Mouse (Mus musculus) urinary bladder, postnatal 10 days (tissue): ENCODE results near the gene Pan3.
A peak's percentile ranks its signal among the peaks of the same experiment; 100 is the strongest.

Experiments
- DNase-seq: peaks from one replicate; pipeline ENCODE4 v3.0.0; 2022; ENCODE audit warnings: low spot score

The Pan3 gene

DNA sequence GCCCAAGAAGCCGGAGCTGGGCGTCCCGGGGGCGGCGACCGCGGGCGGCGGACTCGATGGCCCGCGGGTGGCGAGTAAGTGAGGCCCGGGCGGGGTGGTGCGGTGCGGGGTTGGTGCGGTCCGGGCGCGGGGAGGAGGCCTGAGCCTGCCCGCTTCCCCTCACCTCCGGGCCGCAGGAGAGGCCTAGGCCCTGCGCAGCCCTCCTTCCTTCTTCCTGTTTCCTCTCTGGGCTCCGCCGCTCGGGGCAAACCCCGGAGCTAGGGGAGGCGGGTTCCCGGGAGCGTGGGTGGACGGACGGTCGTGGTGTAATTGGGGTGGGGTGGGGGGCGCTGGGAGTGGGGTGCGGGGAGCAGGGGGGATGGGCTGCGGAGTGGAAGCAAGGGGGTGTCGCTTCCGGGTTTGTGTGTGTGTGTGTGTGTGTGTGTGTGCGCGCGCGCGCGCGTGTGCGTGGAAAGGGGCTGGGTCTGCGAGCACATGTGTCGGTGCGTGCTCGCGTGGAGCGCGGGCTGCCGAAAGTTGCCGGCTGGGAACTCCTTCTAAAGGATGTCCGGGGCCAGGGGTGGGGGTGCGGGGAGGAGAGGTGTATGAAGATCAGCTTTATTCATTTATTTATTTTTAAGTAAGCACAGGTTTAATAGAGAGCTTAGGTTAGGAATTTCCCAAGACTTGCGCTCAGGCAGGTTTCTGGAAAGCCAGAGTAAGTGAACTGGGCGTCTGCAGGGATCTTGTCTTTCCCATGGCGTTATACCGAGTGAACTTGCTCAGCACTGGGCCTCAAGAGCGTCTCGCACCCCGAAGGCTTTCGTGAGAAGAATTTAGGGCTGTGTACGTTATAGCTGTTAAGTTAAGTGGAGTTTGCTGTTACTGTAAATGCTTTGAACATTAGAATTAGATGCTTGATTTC, 1.2 kb downstream of the Pan3 start:
- peak; percentile 26 for DNase-seq

DNA sequence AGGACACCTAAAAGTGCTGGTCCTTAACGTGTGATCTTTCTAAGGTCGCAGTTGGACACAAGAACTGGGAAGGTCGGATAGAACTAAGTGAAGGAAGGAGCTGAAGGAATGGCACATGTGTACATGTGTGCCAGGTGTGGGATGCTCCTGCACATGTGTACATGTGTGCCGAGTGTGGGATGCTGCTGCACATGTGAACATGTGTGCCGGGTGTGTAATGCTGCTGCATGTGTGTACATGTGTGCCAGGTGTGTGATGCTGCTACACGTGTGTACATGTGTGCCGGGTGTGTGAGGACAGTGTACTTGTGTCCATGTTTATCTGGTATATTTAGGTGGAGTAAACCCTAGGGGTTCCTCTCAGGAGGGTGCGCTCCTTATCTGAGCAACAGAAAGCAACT, 3.0 kb downstream of the Pan3 start:
- DNase-seq = no peak

DNA sequence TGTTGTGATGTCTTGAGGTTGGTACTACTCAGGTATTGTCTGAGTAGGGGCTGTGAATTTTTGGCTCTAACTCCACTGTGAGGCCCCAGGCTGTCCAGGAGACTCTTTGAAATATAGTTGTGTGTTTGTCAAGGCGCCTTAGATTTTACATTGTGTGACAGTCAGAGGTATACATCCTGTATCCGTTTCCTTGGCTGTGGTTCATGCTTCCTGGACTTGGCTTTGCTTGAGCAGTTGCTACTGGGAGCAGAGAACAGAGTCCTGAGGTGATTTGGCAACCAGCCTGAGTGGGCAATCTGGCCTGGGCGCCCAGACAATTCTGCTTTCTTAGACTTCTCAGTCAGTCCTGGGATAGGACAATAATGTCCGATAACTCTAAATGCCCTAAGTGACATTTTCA, 5.3 kb downstream of the Pan3 start:
- no peak for DNase-seq

DNA sequence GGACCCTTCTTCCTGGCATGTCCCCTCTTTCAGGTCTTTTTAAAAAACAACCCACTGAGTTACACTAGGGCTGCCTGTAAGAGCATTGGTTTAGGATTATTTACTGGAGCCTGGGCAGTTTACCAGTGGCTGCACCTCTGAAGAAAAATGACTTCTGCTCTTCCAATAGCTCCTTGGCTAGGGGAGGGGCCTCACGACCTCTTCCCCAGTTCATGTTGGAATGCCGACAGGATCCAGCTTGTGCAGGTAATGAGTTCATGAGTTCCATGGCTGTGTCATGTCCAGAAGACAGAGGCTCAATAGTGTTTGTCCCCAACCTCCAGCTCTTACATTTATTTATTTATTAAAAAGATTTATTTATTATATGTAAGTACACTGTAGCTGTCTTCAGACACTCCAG, 5.8 kb downstream of the Pan3 start:
- DNase-seq = no peak

DNA sequence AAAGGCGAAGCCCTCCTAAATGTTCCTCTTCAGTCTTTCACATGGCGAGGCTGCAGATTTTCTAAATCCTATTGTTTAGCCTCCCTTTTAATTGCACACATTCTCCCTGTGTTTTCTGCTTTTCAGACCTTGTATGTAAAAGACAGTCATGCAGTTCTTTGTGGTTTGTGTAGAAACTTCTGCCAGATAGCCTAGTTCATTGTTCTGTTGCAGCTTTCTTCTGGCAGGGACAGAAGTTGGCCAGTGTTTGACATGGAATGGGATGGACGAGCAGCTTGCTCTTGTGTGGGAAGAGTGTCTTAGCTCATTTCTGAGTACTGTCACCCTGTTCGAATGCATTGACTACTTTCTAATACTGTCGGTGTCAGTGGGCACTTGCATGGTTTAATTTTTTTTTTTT, 6.5 kb downstream of the Pan3 start:
- no peak for DNase-seq

DNA sequence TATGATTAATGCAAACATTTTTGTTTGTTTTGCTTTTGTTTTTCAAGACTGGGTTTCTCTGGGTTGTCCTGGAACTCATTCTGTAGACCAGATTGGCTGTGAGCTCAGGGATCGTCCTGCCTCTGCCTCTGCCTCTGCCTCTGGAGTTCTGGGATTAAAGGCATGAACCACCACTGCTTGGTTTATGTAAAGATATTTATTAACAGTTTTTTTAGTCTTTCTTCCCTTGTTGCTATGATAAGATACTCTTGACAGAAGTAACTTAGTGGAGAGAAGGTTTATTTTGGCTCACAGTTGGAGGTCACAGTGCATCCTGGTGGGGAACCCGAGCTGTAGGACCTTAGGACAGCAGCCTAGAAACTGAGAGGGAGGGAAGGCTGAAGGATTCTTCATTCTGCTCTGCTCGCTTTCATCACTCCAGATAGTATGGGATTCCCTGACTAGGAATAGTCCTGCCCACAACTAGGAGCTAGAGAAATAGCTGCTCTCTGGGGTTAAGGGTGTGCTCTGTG, 11.1 kb downstream of the Pan3 start:
- DNase-seq = no peak

DNA sequence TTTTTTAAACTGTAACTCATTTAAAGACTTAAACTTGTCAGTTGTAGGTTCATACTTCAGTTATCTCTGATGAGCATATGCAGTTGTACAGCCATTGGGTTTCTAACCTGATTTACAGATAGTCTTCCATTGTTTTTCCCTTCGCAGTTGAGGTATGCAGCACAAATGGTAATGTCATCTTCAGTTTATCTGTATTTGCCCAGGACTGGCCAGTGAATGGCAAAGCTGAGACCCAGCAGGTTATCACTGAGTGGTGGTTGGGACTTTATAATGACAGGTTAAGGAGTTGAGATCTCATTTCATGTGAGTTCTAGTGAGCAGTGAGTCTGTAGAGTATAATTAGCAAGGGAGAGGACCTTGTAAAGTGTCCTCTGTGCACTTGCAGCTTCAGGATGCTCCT, 12.0 kb downstream of the Pan3 start:
- DNase-seq = no peak

DNA sequence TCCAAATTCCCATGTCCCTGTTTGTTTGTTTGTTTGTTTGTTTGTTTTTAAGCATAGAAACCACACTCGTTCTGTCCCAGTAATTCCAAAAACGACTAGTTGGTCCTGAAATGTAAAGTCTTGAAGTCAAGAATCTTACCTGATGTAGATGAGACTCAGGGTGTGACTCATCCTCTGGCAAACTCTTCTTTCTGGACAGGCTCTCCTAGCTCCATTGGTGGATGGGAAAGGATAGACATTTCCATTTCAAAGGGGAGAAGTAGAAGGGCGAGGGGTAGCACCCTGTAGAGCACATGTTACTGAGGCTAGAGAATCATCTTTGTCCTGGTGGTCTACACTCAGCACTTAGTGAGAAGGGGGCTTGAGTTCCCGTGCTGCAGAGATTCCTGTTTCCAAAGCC, 12.8 kb downstream of the Pan3 start:
- DNase-seq = no peak

DNA sequence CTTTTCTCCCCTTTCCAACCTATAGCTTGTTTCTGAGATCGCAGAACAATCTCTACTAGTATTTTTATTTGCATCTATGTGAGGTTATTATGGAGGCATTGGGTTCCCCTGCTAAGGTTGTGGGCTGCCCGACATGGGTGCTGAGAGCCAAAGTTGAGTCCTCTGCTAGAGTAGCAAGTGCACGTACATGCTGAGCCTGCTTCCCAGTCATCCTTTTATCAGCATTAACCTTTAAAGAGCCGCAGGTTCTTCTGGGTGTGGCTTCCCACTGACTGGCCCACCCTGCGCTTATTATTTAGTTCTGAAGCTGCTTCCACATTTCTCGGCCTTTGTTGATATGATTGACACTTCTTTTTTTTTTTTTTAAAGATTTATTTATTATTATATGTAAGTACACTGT, 14.3 kb downstream of the Pan3 start:
- no peak for DNase-seq

DNA sequence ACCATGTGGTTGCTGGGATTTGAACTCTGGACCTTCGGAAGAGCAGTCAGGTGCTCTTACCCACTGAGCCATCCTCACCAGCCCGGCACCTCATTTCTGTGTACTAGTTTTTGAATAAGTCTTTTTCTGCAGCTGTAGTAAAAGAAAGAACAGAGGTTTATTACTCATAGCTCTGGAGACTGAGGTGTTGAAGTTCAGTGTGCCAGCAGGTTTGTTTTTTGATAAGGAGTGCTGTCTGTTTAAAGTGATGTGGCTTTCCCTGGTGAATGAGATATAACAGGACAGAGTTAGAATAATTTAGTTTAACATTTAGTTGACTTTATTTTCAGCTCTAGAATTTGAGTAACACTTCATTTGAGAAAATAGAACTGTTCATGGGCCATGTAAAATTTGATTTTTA, 14.8 kb downstream of the Pan3 start:
- no peak for DNase-seq

DNA sequence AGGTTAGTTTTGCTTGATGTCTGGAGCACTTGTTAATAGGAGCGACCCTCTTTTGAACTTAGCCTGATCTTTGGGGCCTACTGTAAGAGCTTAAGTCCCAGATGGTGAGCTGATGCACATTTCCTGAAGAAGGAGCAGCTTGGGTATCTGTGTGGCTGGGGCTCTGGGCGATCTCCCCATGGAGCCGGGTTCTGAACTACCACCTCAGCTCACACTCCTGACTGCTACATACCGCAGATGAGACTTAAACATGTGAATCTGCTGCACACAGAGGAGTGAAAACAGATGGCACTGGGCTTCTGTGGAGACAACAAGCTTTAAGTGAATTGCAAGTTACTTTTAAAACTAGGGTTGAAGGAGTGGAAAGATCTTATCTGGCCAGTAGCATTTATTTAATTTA, 15.3 kb downstream of the Pan3 start:
- no peak for DNase-seq

DNA sequence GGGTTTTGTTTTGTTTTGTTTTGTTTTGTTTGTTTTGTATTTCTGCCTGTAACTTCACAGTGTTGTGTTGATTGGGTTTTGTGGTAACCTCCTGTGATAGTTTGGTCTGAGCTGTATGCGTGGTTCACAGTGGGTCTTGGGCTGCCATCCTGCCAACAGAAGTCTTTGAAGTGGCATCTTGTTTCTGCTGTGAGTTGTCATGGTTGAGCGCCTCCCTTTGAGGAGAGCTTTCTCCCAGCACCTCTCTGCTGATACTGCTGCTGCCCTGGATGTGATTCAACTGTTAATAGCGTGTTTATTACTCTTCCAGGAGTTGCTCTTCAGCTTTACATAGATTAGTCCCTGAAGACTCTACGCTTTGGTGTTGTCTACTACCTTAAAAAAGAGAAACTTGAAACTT, 18.6 kb downstream of the Pan3 start:
- no peak for DNase-seq

DNA sequence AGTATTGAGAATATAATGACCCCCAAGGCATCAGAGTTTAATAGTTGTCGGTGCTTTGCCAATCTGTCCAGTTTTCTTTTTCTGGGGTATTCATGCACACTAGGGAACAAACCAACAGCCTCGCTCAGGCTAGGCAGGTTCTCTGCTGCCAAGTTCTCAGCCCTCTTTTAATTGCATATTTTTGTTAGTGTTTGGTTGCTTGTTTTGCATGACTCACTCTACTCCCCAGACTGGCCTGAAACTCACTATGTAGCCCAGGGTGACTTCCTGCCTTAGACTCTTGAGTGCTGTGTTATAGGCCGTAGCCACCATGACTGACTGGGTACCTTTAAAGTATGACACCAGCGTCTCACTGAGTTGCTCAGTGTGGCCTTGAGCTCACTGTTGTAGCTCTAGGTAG, 19.0 kb downstream of the Pan3 start:
- DNase-seq = no peak

DNA sequence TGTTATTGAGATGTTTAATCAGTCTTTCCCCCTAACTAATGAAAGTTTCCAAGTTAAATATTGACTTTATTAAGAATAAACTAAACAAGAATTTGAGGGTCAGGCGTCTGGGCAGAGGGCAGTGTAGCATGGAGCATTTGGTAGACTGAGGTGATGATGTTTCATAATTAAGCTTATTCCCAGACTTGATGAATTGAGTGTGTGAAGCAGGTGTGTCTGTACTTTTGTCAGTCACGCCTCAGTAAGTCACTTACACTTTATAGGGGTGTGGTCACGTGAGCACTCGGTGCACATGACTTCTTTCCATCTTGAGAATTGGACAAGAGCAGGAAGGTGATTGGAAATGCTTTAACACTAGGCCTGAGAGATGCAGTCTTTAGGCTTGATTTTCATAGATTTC, 26.5 kb downstream of the Pan3 start:
- DNase-seq = no peak

DNA sequence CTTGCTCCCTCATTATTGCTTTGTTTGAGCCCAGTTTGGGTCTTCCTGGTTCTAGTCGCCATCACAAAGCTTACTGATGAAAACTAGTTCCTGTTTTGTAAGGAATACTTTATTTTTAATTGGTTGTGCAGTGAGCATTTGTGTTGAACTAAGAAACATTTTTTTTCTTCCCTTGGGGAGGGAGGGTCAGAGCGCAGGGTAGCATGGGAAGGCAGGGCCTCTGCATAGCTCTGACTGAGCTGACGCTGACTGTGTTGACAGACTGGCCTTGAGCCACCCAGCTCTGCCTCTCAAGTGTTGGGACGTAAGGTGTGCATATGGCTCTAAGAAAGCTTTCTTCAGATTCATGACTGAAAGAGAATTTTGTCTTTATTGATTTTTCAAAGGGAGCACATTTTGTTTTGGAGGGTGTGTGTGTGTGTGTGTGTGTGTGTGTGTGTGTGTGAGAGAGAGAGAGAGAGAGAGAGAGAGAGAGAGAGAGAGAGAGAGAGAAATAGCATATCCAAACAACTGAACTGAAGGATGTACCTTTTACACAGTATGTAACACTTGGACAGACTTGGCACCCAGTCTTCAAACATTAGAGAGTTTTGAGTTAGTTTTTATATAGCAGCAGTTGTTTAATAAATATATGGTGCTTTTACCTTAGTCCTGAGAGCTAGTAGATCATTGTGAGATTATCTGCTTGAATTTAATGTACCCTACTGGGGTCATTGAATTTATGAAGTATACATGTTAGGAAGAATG, 30.0 kb downstream of the Pan3 start:
- no peak for DNase-seq

DNA sequence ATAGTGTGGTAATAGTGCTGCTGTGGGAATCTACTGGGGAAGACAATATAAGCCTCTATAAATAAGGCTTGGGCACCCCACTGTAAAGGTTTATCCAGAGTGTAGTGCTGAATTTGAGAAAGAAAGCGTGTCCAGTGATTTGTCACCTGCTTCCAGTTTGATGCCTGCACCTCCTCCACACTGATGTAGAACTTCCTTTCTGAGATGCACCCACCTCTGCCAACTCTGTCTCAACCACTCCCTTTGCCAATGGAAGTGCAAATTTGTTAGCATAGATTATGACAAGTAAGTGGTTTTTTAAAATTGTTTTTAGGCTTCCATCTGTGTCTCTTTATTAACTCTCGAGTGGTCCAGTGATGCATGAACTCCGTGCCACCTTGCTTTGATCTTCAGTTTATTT, 33.3 kb downstream of the Pan3 start:
- DNase-seq = no peak

DNA sequence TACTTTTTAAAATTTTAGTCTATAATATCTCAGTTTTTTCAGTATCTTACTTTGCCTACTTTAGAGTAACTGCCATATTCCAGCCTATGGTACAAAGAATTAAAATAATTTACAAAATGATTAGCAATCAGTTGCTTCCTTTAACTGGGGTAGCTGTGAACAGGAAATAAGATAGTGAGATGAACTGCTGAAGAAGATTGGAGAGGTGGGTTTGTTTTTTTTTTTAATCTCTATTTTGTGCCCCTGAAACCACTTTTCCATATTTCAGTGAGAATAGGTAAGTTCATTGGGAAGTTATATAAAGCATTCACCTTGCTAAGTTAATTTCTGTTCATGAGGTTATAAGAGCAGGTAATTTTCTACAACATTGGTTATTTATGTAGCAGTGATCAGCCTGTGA, 36.4 kb downstream of the Pan3 start:
- no peak for DNase-seq

DNA sequence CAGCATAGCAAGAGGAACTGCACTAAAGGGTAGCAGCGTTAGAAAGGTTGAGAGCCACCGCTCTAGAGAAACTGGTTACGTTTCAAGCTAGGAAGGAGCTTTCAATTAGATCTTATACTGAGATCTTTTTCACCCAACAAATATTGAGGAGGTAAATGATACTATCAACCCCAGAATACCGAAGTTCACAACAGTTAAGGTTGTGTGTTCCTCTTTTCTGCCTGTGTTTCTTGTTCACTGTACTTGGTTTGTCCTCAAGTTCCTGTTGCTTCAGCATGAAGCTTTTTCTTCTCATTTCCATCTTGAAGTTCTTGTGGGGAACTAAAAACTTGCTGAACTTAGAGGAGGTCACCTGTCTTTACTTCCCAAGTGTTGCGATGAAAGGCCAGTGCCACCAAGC, 41.2 kb downstream of the Pan3 start:
- no peak for DNase-seq

DNA sequence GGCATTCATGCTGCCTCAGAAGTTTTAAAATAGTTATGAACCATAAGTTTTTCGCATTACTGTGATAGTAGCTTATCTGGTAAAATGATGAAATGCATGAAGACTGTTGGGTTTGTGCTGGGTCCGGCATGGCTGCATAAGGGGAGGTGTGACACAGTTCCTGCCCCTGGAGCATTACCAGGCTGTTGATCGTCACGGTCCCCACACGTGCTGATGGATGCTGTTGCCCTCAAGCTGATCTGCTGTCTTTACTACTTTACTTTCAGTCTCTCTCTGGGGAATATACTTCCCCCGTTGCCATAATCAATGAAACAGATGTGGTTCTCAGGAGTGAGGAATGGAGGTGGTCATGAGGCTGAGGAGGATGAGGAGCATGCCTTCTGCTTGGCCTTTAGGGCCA, 43.1 kb downstream of the Pan3 start:
- DNase-seq = no peak

DNA sequence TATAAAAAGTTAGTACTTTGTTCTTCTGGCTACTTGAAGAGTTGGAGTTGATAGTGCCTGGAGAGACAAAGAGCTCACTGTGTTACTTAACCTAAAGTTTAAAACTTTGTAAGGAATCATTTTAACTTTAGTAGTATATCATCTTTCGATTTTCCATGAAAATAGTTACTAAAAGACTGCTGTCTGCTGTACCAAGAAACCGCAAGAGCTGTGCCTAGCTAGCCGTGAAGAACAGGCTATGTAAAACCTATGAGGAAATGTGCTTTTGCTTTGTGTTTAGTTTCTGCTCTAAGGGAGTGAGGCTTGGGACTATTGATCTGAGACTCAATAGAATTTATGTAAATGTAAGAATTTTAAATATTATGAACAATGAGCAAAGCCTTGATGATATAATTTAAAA, 43.9 kb downstream of the Pan3 start:
- DNase-seq = no peak

DNA sequence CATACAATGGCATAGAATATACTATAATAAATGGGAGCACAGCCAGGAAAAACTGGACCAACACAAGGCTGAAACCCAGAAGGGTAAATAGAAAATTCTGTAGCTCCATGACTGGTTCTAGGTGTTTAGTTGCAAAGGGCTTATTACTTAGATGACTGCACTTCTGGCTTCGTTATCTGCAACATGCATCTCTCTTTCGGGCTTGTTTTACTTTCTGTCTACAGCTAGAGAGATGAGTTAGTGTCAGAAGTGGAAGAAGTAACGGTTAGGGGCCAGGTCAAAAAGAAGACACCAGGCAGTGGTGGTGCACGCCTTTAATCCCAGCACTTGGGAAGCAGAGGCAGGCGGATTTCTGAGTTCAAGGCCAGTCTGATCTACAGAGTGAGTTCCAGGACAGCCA, 46.1 kb downstream of the Pan3 start:
- no peak for DNase-seq

DNA sequence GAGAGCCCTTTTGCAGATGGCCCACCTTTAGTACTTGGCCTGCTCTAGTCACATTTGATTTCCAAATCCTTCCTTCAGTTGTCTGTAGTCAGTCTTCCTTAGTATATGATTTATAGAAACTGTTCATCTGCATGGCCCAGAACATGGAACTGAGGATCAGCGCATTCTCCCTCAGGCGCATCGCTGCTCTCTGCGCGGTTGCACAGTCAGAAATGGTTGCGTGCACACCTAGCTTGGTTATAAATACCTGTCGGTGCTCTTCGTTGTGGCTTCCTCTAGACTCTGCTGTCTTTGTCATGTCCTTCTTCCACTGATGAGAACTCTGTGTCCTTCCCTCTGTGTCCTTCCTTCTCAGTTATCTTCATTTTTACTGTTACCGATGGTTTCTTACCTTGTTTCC, 47.1 kb downstream of the Pan3 start:
- no peak for DNase-seq

DNA sequence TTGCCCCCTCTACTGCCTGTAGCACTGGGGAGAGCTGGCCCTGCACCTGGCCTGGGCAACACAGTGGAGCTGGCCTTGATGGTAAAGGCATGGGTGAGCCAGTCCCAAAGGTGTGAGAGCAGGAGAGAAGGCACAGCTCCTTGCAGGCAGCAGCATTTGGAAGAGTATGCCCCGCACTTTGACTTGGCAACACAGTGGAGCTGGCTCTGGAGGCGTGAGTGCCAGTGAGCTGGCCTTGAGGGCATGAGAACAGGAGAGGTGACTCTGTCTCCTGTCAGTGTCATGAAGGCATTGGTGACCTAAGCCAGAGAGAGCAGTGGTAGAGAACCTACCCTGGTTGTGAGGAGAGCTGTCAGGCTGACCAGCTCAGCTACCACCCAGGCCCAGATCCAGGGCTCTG, 49.4 kb downstream of the Pan3 start:
- DNase-seq = no peak

DNA sequence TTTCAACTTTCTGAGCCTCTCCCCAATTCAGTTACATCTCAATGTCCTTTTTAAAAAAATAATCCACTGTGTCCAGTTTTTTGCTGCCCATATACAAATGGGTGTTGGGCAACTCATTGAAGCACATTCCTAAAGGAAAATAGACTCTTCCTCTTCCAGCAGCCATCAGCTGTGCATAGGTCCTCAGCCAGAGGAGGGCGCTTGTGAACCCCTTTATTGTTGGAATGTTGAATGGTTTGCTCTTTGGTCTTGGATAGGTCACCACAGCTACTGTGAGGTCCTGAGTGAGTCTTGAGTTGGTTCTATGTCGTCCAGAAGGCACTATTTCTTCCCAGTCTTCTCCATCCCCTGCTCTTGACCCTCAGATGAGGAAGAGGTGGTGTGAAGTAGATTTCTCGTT, 54.2 kb downstream of the Pan3 start:
- no peak for DNase-seq
